Mouse (Mus musculus): Measurements from ENCODE around the gene Gng2.
"Not testable (repeated sequence)": the region's sequence is repeated elsewhere in the genome, so short reads cannot be mapped to it uniquely, and the experiment has no call there.

The Gng2 gene

GRCm38 (mm10) chr14:19938545-19938944 is 38.9 kb downstream of the Gng2 start:
- no peak for DNase-seq (ENCODE audit: low spot score in 2 of 2)

GRCm38 (mm10) chr14:19935084-19935483 is 42.3 kb downstream of the Gng2 start:
- DNase-seq (ENCODE audit: low spot score in 2 of 2) = no peak

GRCm38 (mm10) chr14:19933314-19933713 is 44.1 kb downstream of the Gng2 start:
- no peak for DNase-seq (ENCODE audit: low spot score in 2 of 2)

- no peak for DNase-seq (ENCODE audit: low spot score in 2 of 2)
Measured at GRCm38 (mm10) chr14:19927879-19928278, 49.5 kb downstream of the Gng2 start.

GRCm38 (mm10) chr14:19927156-19927555 is 50.3 kb downstream of the Gng2 start:
- no peak for DNase-seq (ENCODE audit: low spot score in 2 of 2)

GRCm38 (mm10) chr14:19926312-19926711 is 51.1 kb downstream of the Gng2 start:
- no peak for DNase-seq (ENCODE audit: low spot score in 2 of 2)

GRCm38 (mm10) chr14:19925157-19925556 is 52.3 kb downstream of the Gng2 start:
- DNase-seq (ENCODE audit: low spot score in 2 of 2) = no peak

GRCm38 (mm10) chr14:19924086-19924485 is 53.3 kb downstream of the Gng2 start:
- no peak for DNase-seq (ENCODE audit: low spot score in 2 of 2)

GRCm38 (mm10) chr14:19920254-19920691 is 57.2 kb downstream of the Gng2 start:
- no peak for DNase-seq (ENCODE audit: low spot score in 2 of 2)

GRCm38 (mm10) chr14:19919789-19920188 is 57.6 kb downstream of the Gng2 start:
- no peak for DNase-seq (ENCODE audit: low spot score in 2 of 2)

GRCm38 (mm10) chr14:19917534-19917933 is 59.9 kb downstream of the Gng2 start:
- DNase-seq (ENCODE audit: low spot score in 2 of 2) = no peak

- no peak for DNase-seq (ENCODE audit: low spot score in 2 of 2)
Measured at GRCm38 (mm10) chr14:19916315-19916714, 61.1 kb downstream of the Gng2 start.

- no peak for DNase-seq (ENCODE audit: low spot score in 2 of 2)
Measured at GRCm38 (mm10) chr14:19912891-19913290, 64.5 kb downstream of the Gng2 start.

- DNase-seq (ENCODE audit: low spot score in 2 of 2) = peak; percentile 52 to 61
Measured at GRCm38 (mm10) chr14:19905615-19906014, 71.8 kb downstream of the Gng2 start.

- DNase-seq (ENCODE audit: low spot score in 2 of 2) = no peak
Measured at GRCm38 (mm10) chr14:19904821-19905220, 72.6 kb downstream of the Gng2 start.

- DNase-seq (ENCODE audit: low spot score in 2 of 2) = no peak
Measured at GRCm38 (mm10) chr14:19904031-19904430, 73.4 kb downstream of the Gng2 start.

- DNase-seq (ENCODE audit: low spot score in 2 of 2) = no peak
Measured at GRCm38 (mm10) chr14:19900492-19900891, 76.9 kb downstream of the Gng2 start.

- DNase-seq (ENCODE audit: low spot score in 2 of 2) = peak; percentile 20 to 49
Measured at GRCm38 (mm10) chr14:19887569-19887968, 89.9 kb downstream of the Gng2 start.

GRCm38 (mm10) chr14:19884431-19884830 is 93.0 kb downstream of the Gng2 start:
- not testable (repeated sequence) for DNase-seq (ENCODE audit: low spot score in 2 of 2)

GRCm38 (mm10) chr14:19874201-19874807 is 103.1 kb downstream of the Gng2 start:
- DNase-seq (ENCODE audit: low spot score in 2 of 2) = no peak

- no peak for DNase-seq (ENCODE audit: low spot score in 2 of 2)
Measured at GRCm38 (mm10) chr14:19867286-19867935, 110.0 kb downstream of the Gng2 start.

GRCm38 (mm10) chr14:19865121-19865520 is 112.3 kb downstream of the Gng2 start:
- DNase-seq (ENCODE audit: low spot score in 2 of 2) = not testable (repeated sequence)

- no peak for DNase-seq (ENCODE audit: low spot score in 2 of 2)
Measured at GRCm38 (mm10) chr14:19861311-19862080, 115.9 kb downstream of the Gng2 start.
